Mouse (Mus musculus) effector memory CD4-positive, alpha-beta T cell, adult 5 months (primary cell): ENCODE results near the gene Olfr1333. TPM values are rescaled to one million over a fixed set of nuclear protein-coding genes. Genes with fewer than 3 reads are reported as not detected.

ENCODE experiments used
- polyA plus RNA-seq: library from polyadenylated mRNA; unstranded; fragments of 100-300 nt; shearing (Covaris generic); gene quantifications from one replicate; pipeline ENCODE4 v1.2.1, GENCODE M21; 2017

The Olfr1333 gene
- not detected for polyA plus RNA-seq

DNA sequence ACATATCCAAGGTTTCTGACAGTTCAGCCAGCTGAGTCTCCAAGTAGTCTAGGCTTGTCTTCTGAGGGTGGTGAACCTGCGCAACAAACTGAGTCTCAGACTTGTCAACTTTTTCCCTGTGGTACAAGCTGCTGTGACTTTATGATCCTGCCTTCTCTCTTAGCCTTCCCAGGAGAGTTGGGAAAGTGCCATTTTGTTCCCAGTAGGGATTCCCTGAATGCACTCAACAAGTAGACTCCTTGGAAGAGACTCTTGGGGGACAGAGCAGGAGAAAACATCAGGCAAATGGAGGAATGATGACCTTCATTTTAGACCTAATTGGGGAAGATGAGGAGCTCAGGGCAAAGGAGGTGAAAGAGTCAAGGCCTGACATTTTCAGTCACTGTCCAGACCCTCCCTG, at the start of gene Olfr1333:
Gene Olfr1333, minus strand, starts transcription at position 101 of the 400 bp plus-strand sequence.

GRCm38 (mm10) chr4:118864349-118864748, 28.3 kb upstream of the Olfr1333 start, which contains the start of gene Olfr1331:
Olfr1331 (plus strand) TSS chr4:118864649.

DNA sequence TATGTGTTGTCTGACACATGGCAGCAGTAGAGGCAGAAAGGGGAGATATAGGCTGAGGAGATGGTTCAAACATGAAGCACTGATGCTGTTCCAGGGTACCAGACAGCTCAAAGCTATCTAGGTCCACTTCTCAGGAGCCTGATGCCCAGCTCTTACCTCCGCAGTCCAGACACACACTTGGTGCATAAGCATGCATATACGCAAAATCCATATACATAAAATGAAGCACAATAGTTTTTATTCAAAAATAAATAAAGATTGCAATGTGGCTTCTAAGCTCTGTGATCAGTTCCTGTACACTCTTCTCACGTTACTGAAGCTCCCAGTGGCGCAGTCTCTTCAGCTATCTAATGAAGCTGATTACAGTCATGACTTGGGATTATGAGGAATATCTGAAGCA, 26.2 kb downstream of the Olfr1333 start, which contains the start of gene Olfr1335:
Gene Olfr1335, minus strand, starts transcription at position 101 of the 400 bp plus-strand sequence.

DNA sequence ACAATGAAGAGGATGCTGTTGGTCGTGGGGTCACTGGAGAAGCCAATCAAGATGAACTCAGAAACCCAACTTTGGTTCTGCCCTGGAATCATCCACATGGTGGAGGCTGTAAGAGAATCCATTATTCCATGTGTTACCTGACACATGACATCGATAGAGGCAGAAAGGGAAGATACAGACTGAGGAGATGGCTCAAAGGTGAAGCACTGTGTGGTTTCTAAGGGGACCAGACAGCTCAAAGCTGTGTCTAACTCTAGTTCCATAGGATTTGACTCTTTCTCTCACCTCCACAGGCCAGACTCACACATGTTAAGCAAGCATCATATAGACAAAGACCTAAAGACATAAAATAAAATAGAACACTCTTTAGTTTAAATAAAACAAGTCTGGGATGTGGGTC, 53.6 kb downstream of the Olfr1333 start, which contains the start of gene Olfr1337:
Gene Olfr1337, minus strand, starts transcription at position 101 of the 400 bp plus-strand sequence.

Other genes starting within 250 kb of the Olfr1333 start
- not detected for gene Cfap57, start 215.5 kb downstream of the Olfr1333 start, polyA plus RNA-seq
- gene Ebna1bp2, start 215.5 kb downstream of the Olfr1333 start, polyA plus RNA-seq = 113 TPM
- gene Olfr62, start 177.3 kb downstream of the Olfr1333 start, polyA plus RNA-seq = not detected
- gene Olfr1342, start 143.5 kb downstream of the Olfr1333 start, polyA plus RNA-seq = not detected
- 0.10 TPM for gene Olfr1341, start 132.8 kb downstream of the Olfr1333 start, polyA plus RNA-seq
- not detected for gene Olfr1340, start 116.1 kb downstream of the Olfr1333 start, polyA plus RNA-seq
- gene Olfr1339, start 104.1 kb downstream of the Olfr1333 start, polyA plus RNA-seq = not detected
- not detected for gene Olfr1338, start 77.5 kb downstream of the Olfr1333 start, polyA plus RNA-seq
- not detected for gene Olfr1337, start 53.7 kb downstream of the Olfr1333 start, polyA plus RNA-seq
- not detected for gene Olfr1335, start 26.3 kb downstream of the Olfr1333 start, polyA plus RNA-seq
- 0.32 TPM for gene Olfr1331, start 28.4 kb upstream of the Olfr1333 start, polyA plus RNA-seq
- 0.07 TPM for gene Olfr1330, start 52.3 kb upstream of the Olfr1333 start, polyA plus RNA-seq
- gene Olfr1329, start 81.2 kb upstream of the Olfr1333 start, polyA plus RNA-seq = not detected
- gene Olfr1328, start 102.3 kb upstream of the Olfr1333 start, polyA plus RNA-seq = not detected
- gene Lao1, start 125.3 kb upstream of the Olfr1333 start, polyA plus RNA-seq = not detected